Mouse (Mus musculus) embryonic facial prominence, embryonic 15.5 days (tissue): Measurements from ENCODE around the gene Krt39. TPM values are rescaled to one million over a fixed set of nuclear protein-coding genes. Genes with fewer than 3 reads are reported as not detected.

ENCODE experiments used
- ATAC-seq: fragments of 200-750 bp; cut with Nextera tagmentation; 2 replicates; pipeline ENCODE4 v1.8.0; 2017; ENCODE audit warnings: low read depth, moderate TSS enrichment; ENCODE audit not compliant: insufficient number of reproducible peaks, low FRiP score, low TSS enrichment
- H3K27ac ChIP-seq: fragments of 300-500 bp; sonication (generic); replicated peaks from 2 replicates; pipeline ENCODE4 v1.5.1; 2015; ENCODE audit warnings: mild to moderate bottlenecking, inconsistent platforms
- H3K27me3 ChIP-seq: fragments of 300-500 bp; sonication (generic); 2 replicates; pipeline ENCODE4 v1.6.1; 2015; ENCODE audit warnings: inconsistent platforms
- H3K36me3 ChIP-seq: fragments of 300-500 bp; sonication (generic); 2 replicates; pipeline ENCODE4 v1.6.1; 2015; ENCODE audit warnings: mild to moderate bottlenecking, inconsistent platforms
- H3K4me1 ChIP-seq: fragments of 300-500 bp; sonication (generic); 2 replicates; pipeline ENCODE4 v1.6.1; 2015; ENCODE audit warnings: inconsistent platforms
- H3K4me2 ChIP-seq: fragments of 300-500 bp; sonication (generic); replicated peaks from 2 replicates; pipeline ENCODE4 v1.6.1; 2015; ENCODE audit warnings: mild to moderate bottlenecking, inconsistent platforms
- H3K4me3 ChIP-seq: fragments of 300-500 bp; sonication (generic); replicated peaks from 2 replicates; pipeline ENCODE4 v1.5.1; 2015; ENCODE audit warnings: mild to moderate bottlenecking, inconsistent platforms
- H3K9ac ChIP-seq: fragments of 300-500 bp; sonication (generic); 2 replicates; pipeline ENCODE4 v1.6.1; 2015; ENCODE audit warnings: inconsistent platforms
- H3K9me3 ChIP-seq: fragments of 300-500 bp; sonication (generic); replicated peaks from 2 replicates; pipeline ENCODE4 v1.6.1; 2016; ENCODE audit warnings: inconsistent platforms
- WGBS: fragments of 180-500 bp; shearing (Covaris S2); methylation state at CpG from one replicate; pipeline ENCODE4 v1.1.7; 2015; 5-methylcytosine and 5-hydroxymethylcytosine counted together
- polyA plus RNA-seq: library from polyadenylated mRNA; unstranded; fragments of >200 nt; fragmentation: Nextera tagmentation; extraction: Ambion mirVana; gene quantifications from 2 replicates; pipeline ENCODE4 v1.2.1, GENCODE M21; 2015

Gene Krt39
- polyA plus RNA-seq, 1 experiment from 2014 or later: 0.16 TPM

DNA sequence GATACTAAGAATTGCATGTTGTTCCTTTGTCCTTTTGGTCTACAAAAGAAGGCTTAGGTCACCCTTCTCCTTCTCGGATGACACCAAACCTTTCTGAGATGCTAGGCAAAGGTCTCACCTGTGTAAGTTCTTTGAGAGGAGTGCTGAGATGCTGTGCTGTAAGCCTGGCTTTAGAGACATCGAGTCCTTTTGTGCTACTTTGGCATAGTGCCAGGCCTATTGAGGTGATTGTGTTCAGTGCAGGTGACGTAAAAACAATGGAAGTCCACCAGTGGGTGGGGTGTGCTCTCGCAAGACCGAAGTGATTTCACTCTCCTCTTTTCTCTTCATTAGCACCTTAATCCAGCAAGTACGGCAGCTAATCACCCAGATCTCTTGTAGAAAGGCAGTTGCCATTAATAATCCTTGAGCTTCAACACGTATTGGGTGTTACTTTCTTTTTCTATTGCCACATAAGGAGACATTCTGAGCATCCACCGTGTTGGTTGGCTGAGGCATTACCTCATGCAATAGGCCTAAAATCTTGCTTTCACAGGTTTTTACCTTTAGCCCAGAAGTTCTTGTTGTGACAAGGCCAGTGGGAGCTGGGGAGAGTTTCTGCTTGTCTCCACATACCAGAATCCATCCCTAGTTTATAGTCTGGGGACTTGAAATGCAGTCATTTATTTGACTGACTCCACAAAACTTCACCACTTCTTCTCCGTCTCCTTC is 20.9 kb downstream of the Krt39 start:
- no peak overlapping the region for H3K4me2 ChIP-seq
- no peaks in the 10 kb centered on the region for H3K36me3 ChIP-seq
- H3K9ac ChIP-seq: no peak overlapping the region
- H3K9me3 ChIP-seq: no peaks in the 10 kb centered on the region
- H3K27me3 ChIP-seq: no peaks in the 10 kb centered on the region
- H3K4me1 ChIP-seq: no peaks in the 10 kb centered on the region
- H3K27ac ChIP-seq: no peak overlapping the region
- WGBS: 73% methylated on average over 9 of the region's 9 CpGs
- ATAC-seq: peak; percentile 47; the same call in 1 of the 2 replicates
- H3K4me3 ChIP-seq: no peak overlapping the region

DNA sequence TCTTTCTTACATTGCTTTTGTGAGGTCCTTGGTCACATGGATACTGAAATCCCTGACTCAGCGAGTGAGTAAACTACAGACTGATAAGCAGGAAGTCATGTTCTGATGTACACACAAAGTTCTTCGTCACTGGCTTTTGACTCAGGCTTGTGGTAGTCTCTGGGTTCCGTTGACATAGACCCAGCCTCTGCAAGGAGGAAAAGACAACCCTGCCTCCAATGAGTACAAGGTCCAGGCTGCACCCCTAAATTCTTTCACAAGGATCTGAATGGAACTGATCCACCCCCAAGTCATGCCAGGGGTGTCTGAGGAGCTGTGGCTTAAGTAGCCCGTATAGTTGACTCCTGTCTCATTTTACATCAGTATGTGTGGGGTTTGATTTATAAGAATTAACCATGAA is 24.7 kb downstream of the Krt39 start:
- Histone ChIP-seq H3K27ac (no peak overlapping the region), H3K36me3 (no peaks in the 10 kb centered on the region), H3K9me3 (no peaks in the 10 kb centered on the region), H3K27me3 (no peaks in the 10 kb centered on the region), H3K9ac (no peak overlapping the region), H3K4me1 (no peaks in the 10 kb centered on the region), H3K4me2 (no peak overlapping the region), H3K4me3 (no peak overlapping the region)
- WGBS: 73% methylated on average over 4 of the region's 4 CpGs
- ATAC-seq: no peak

DNA sequence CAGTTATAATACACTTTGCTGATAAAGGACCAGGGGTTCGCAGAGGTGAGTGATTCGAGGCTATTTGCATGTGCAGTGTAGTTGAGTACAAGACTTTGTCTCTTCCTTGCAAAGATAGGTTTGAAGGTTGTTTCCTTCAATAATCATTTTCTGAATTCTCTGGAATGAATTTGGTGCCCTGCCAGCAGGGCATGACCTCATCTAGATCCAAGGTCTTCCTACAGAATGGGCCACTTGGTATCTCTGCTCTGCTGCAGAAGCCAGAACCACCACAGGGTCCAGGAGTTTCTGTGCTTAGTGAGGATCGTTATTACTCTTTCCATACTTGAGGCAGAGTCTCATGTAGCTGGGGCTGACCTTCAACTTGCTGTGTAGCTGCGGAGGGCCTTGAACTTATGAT is 26.4 kb downstream of the Krt39 start:
- WGBS: 88% methylated on average over 4 of the region's 4 CpGs

DNA sequence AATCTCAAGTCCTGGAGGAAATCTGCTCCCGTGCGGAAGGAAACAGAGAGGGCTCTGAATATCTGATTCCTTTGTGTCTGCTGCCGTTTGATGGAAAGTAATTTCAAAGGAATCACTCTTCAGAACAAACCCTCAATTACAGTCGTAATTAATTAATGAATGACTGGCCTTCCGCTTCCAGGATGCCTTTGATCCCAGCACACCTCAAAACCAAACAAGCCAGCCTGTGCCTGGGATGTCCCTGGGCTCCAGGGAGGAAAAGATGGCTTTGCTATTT is 27.6 kb downstream of the Krt39 start:
- Histone ChIP-seq H3K4me1 (no peaks in the 10 kb centered on the region), H3K4me3 (no peak overlapping the region), H3K9ac (no peak overlapping the region), H3K27ac (no peak overlapping the region), H3K4me2 (no peak overlapping the region), H3K36me3 (no peaks in the 10 kb centered on the region), H3K27me3 (no peaks in the 10 kb centered on the region), H3K9me3 (no peaks in the 10 kb centered on the region)
- 24% methylated on average over 5 of the region's 5 CpGs for WGBS
- no peak for ATAC-seq

More for the DNA sequence above, 26.4 kb downstream of the Krt39 start:
- Histone ChIP-seq H3K9ac (no peak overlapping the region), H3K4me3 (no peak overlapping the region), H3K4me1 (no peaks in the 10 kb centered on the region), H3K36me3 (no peaks in the 10 kb centered on the region), H3K4me2 (no peak overlapping the region), H3K27me3 (no peaks in the 10 kb centered on the region), H3K27ac (no peak overlapping the region), H3K9me3 (no peaks in the 10 kb centered on the region)
- no peak for ATAC-seq

DNA sequence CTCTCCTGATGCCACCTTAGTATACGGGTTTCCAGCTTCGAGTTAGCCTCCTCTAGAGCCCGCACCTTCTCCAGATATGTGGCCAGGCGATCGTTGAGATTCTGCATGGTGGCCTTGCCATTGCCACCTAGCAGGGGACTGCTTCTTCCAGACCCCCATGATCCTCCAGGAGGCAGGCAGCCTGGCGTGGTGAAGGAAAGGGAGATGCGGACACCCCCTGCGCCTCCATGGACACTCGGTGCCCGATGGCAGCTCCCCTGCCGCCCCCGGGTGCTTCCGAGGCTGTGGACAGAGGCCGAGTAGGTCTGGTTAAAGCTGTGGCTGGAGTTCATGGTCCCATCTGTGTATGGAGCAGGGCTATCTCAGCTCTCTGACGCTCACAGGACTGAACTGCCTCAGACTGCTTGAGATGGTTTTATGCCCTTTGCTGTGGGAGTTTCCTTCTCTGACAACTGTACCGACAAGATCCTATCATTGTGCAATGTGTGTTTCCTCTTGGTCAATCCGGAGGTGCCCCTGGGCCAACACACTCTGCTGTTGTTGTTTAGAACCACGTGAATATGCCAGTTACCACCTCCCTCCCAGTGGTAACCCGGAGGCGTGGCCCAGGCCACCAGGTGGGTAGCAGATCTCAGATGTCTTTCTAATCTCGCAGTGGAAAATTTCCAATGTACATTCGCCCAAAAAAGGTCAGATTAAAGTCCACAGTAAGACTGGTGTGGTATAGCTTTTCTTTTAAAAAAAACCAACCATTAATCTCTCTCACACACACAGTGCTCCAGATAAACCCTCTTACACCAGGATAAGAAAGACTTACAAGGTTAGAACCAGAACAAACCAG is 28.2 kb downstream of the Krt39 start, which contains the start of gene Krt23:
TSS of gene Krt23 (minus strand) at position 405 of the 841 bp plus-strand sequence.
- Histone ChIP-seq H3K4me1 (no peaks in the 10 kb centered on the region), H3K9ac (no peak within 1 kb of the TSS), H3K4me3 (no peak within 1 kb of the TSS), H3K36me3 (no peaks in the 10 kb centered on the region), H3K27me3 (no peaks in the 10 kb centered on the region), H3K4me2 (no peak within 1 kb of the TSS), H3K27ac (no peak within 1 kb of the TSS), H3K9me3 (no peaks in the 10 kb centered on the region)
- 0 out of 2 replicates have a peak, but pooled peaks have one; percentile 39 for ATAC-seq
- WGBS: 74% methylated on average over 22 of the region's 22 CpGs

DNA sequence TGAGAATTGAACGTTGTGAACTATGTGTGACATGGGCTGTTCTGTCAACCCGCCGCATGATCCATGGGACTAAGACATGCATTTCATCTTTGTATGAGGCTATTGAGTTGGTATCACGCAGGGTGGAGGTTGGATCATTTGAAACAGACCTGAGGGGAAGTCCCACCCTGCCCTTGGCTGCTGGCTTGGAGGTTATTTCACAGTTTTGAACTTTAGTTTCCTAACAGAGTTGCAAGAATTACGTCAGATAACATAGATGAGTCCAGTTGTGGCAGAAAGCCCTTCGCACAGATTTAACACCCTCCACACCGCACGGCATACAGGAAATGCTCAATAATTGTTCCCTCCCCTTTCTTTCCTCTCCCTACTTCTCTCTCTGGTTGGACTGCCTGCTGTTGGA is 30.1 kb downstream of the Krt39 start:
- WGBS: 73% methylated on average over 8 of the region's 8 CpGs
- ATAC-seq: no peak
- no peak overlapping the region for H3K27ac ChIP-seq
- H3K27me3 ChIP-seq: no peaks in the 10 kb centered on the region
- H3K9ac ChIP-seq: no peak overlapping the region
- H3K9me3 ChIP-seq: no peaks in the 10 kb centered on the region
- H3K36me3 ChIP-seq: no peaks in the 10 kb centered on the region
- H3K4me1 ChIP-seq: no peaks in the 10 kb centered on the region
- peak overlapping the region; percentile 1; the same call in 1 of the 2 replicates for H3K4me3 ChIP-seq
- no peak overlapping the region for H3K4me2 ChIP-seq

DNA sequence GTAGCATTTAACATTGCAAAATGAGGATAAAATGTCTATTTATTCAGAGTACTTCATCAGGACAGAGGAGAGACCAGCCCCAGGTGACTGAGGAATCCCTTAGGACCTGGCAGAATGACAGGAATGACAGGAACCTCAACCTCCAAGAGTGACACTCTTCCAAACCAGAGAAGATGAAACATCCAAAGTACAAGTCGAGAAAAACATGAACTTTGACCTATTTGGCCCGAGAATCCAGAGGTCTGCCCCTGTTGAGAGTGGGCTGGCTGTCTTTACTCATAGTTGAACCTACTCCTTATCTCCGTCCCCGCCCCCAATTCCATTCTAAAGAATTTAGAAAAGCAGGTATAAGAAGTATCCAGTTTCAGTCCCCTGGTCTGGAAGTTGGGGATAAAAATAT is 30.5 kb downstream of the Krt39 start:
- Histone ChIP-seq H3K4me1 (no peaks in the 10 kb centered on the region), H3K9ac (no peak overlapping the region), H3K27me3 (no peaks in the 10 kb centered on the region), H3K36me3 (no peaks in the 10 kb centered on the region), H3K4me3 (0 out of 2 replicates have a peak overlapping the region, but pooled peaks have one; percentile 1), H3K27ac (no peak overlapping the region), H3K4me2 (no peak overlapping the region), H3K9me3 (no peaks in the 10 kb centered on the region)
- ATAC-seq: no peak
- WGBS: 43% methylated on average over 4 of the region's 4 CpGs

DNA sequence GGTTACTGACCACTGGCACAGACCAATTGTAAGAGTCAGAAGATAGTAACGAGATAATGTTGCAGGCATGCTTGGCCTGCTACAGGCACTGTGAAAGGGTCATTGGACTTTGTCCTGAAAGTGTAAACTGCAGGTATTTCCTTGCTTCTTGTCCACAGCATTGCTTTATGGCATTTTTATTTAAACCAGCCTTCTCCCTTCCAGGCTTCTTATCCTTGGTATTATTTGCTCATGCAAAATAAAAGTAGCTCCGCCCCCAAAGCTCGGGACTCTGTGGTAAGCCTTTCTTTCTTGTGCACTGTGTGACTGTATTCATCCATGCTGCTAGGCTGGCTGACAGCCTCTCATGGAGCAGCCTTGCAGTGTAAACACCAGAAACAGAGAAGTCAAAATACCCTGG is 31.9 kb downstream of the Krt39 start:
- WGBS: 45% methylated on average over 3 of the region's 3 CpGs
- ATAC-seq: no peak
- Histone ChIP-seq H3K4me2 (no peak overlapping the region), H3K27me3 (no peaks in the 10 kb centered on the region), H3K9me3 (no peaks in the 10 kb centered on the region), H3K4me1 (no peaks in the 10 kb centered on the region), H3K9ac (no peak overlapping the region), H3K36me3 (no peaks in the 10 kb centered on the region), H3K27ac (no peak overlapping the region), H3K4me3 (no peak overlapping the region)

DNA sequence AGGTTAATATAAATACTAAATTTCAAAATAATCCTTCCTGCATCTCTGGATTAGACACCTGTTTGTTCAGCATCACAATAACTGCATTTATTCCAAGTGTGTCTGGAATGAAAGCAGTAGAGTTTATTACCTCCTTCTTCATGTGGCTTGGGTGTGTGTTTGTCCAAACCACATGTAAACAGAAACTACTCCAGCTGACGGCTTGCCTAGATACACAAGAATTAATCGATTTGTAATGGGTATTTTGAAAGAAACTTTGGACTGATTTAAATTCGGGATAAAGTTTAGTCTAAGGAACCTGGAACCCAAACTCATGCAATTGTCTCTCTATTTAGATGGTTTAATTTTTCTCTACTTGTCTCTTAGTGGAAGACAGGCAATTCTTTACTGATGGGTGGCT is 46.2 kb downstream of the Krt39 start:
- Histone ChIP-seq H3K27ac (no peak overlapping the region), H3K9ac (no peak overlapping the region), H3K36me3 (no peaks in the 10 kb centered on the region)

DNA sequence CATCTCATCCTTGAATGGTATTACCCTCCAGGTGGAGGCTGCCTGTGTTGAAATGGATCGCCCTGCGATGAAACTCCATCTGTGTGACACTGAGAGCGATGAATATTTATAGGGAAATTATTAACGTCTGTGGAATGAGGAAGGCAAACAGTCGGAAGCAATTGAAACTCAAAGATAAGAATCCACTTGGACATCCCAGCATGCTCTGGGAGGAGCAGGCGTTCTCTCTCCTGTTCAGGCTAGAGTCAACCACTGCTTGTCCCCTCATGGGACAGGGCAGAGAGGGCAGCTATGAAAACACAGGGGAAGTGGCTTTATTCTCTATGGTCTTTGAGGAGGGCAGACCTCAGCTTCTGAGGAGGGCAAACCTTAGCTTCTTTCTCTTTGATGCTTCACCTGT is 47.7 kb downstream of the Krt39 start:
- Histone ChIP-seq H3K4me3 (no peak overlapping the region), H3K27me3 (no peaks in the 10 kb centered on the region), H3K27ac (no peak overlapping the region), H3K9ac (no peak overlapping the region), H3K9me3 (no peaks in the 10 kb centered on the region), H3K4me1 (no peaks in the 10 kb centered on the region), H3K36me3 (no peaks in the 10 kb centered on the region), H3K4me2 (no peak overlapping the region)
- no peak for ATAC-seq
- 73% methylated on average over 6 of the region's 6 CpGs for WGBS

More for the DNA sequence above, 46.2 kb downstream of the Krt39 start:
- Histone ChIP-seq H3K4me2 (no peak overlapping the region), H3K4me1 (no peaks in the 10 kb centered on the region), H3K9me3 (no peaks in the 10 kb centered on the region), H3K27me3 (no peaks in the 10 kb centered on the region), H3K4me3 (no peak overlapping the region)
- 70% methylated on average over 3 of the region's 3 CpGs for WGBS
- ATAC-seq: no peak

DNA sequence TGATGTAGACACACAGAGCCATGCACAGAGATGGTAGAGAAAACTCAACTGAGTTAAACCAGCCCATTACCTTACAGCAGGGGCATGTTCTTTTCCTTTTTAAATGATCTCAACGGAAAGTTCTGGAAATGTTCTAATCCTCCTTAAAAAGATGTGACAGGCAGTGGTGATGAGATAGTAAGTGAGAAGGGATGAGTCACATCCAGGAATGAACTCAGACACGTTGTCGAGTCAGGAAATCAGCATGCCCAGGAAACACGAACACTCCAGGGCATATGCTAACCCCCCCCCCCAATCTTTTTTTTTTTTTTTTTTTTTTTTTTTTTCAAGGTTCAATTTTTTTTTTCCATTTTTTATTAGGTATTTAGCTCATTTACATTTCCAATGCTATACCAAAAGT is 48.7 kb downstream of the Krt39 start:
- ATAC-seq: no peak
- WGBS: 51% methylated on average over 4 of the region's 4 CpGs
- H3K27ac ChIP-seq: no peak overlapping the region

More for the DNA sequence above, 48.7 kb downstream of the Krt39 start:
- Histone ChIP-seq H3K4me3 (no peak overlapping the region), H3K36me3 (no peaks in the 10 kb centered on the region), H3K27me3 (no peaks in the 10 kb centered on the region), H3K9me3 (no peaks in the 10 kb centered on the region), H3K4me1 (no peaks in the 10 kb centered on the region), H3K9ac (no peak overlapping the region), H3K4me2 (no peak overlapping the region)
